In genomic region chr17:31698347-31698746, GRCm38 (mm10) we compare ENCODE assay signal across 20 mouse cellular contexts. TPM values are rescaled to one million over a fixed set of nuclear protein-coding genes. Genes with fewer than 3 reads are reported as not detected.
DNase-seq lines count a peak whose midpoint lies in the region; ATAC-seq and TF ChIP-seq lines count a peak whose summit lies in the region.
"Had no signal": no experiment of that assay in that cellular context is flagged by ENCODE, and none has a peak within 500 bp of the region (broad histone marks: within the 10 kb centered on the region; RNA-seq: fewer than 3 reads in every experiment).

No protein-coding gene starts in this region.

- no peaks in the 10 kb centered on the region for H3K27me3 ChIP-seq in heart, embryonic 10.5 days (ENCODE audit: insufficient read depth, poor library complexity, severe bottlenecking)
- no peaks in the 10 kb centered on the region for H3K27me3 ChIP-seq in midbrain, embryonic 13.5 days
- no peaks in the 10 kb centered on the region for H3K27me3 ChIP-seq in midbrain, embryonic 15.5 days (replicated peaks)
- H3K27me3 ChIP-seq in midbrain, postnatal 0 days (ENCODE audit: insufficient read depth, low read length): no peaks in the 10 kb centered on the region
- H3K27me3 ChIP-seq: heart, embryonic 12.5 days; intestine, embryonic 15.5 days; kidney, embryonic 15.5 days; lung, embryonic 15.5 days; neural tube, embryonic 13.5 days had no signal

- no peaks in the 10 kb centered on the region for H3K36me3 ChIP-seq in heart, embryonic 10.5 days
- no peaks in the 10 kb centered on the region for H3K36me3 ChIP-seq in midbrain, embryonic 13.5 days
- H3K36me3 ChIP-seq in midbrain, embryonic 15.5 days (replicated peaks): no peaks in the 10 kb centered on the region
- no peaks in the 10 kb centered on the region for H3K36me3 ChIP-seq in midbrain, postnatal 0 days (ENCODE audit: insufficient read depth, low read length)
- H3K36me3 ChIP-seq: G1E; heart, embryonic 12.5 days; intestine, embryonic 15.5 days; kidney, embryonic 15.5 days; liver, embryonic 12.5 days; lung, embryonic 15.5 days; neural tube, embryonic 13.5 days had no signal

- DNase-seq in heart, embryonic 10.5 days (ENCODE audit: low spot score): no peak
- DNase-seq in heart, adult 9 months (ENCODE audit: low spot score in 2 of 2): no peak
- DNase-seq in cerebellum, postnatal 25 days: peak; percentile 38 to 53
- peak; percentile 66 for DNase-seq in midbrain, postnatal 0 days (ENCODE audit: low spot score)
- no peak for DNase-seq in kidney, adult 9 months
- DNase-seq: adrenal gland, postnatal 36 days; gastrocnemius, postnatal 25 days; right cerebral cortex, postnatal 14 days had no signal

- peaks cover 26% of the 10 kb centered on the region for H3K4me1 ChIP-seq in heart, embryonic 10.5 days
- H3K4me1 ChIP-seq in midbrain, embryonic 13.5 days (replicated peaks): peaks cover 12% of the 10 kb centered on the region
- H3K4me1 ChIP-seq in midbrain, embryonic 15.5 days: peaks cover 7% of the 10 kb centered on the region
- peaks cover 3% of the 10 kb centered on the region for H3K4me1 ChIP-seq in midbrain, postnatal 0 days (ENCODE audit: insufficient read depth, low read length)

- no peaks in the 10 kb centered on the region for H3K9me3 ChIP-seq in heart, embryonic 10.5 days
- H3K9me3 ChIP-seq in midbrain, embryonic 13.5 days: no peaks in the 10 kb centered on the region
- H3K9me3 ChIP-seq in midbrain, embryonic 15.5 days: no peaks in the 10 kb centered on the region
- H3K9me3 ChIP-seq in midbrain, postnatal 0 days (ENCODE audit: low read length): no peaks in the 10 kb centered on the region
- H3K9me3 ChIP-seq: G1E; heart, embryonic 12.5 days; intestine, embryonic 15.5 days; kidney, embryonic 15.5 days; liver, embryonic 12.5 days; lung, embryonic 15.5 days; neural tube, embryonic 13.5 days had no signal

- TF ChIP-seq CTCF in midbrain, postnatal 0 days (IDR thresholded peaks at IDR 0.05): no peak

- H3K9ac ChIP-seq in midbrain, embryonic 13.5 days (replicated peaks): no peak overlapping the region
- H3K9ac ChIP-seq in midbrain, embryonic 15.5 days: no peak overlapping the region
- no peak overlapping the region for H3K9ac ChIP-seq in midbrain, postnatal 0 days (replicated peaks; ENCODE audit: low read length, poor library complexity, severe bottlenecking)
- H3K9ac ChIP-seq: heart, embryonic 12.5 days; intestine, embryonic 15.5 days; kidney, embryonic 15.5 days; liver, embryonic 12.5 days; lung, embryonic 15.5 days; neural tube, embryonic 13.5 days had no signal

- peak overlapping the region; percentile 59; the same call in 1 of the 2 replicates for H3K27ac ChIP-seq in heart, embryonic 10.5 days
- peak overlapping the region; percentile 39 for H3K27ac ChIP-seq in midbrain, embryonic 13.5 days
- H3K27ac ChIP-seq in midbrain, embryonic 15.5 days: no peak overlapping the region
- no peak overlapping the region for H3K27ac ChIP-seq in midbrain, postnatal 0 days (ENCODE audit: low read depth, low read length)
- H3K27ac ChIP-seq: intestine, embryonic 15.5 days; kidney, embryonic 15.5 days; liver, embryonic 12.5 days; lung, embryonic 15.5 days; neural tube, embryonic 13.5 days had no signal

- no peak overlapping the region for H3K4me2 ChIP-seq in midbrain, embryonic 13.5 days (replicated peaks)
- no peak overlapping the region for H3K4me2 ChIP-seq in midbrain, embryonic 15.5 days
- H3K4me2 ChIP-seq in midbrain, postnatal 0 days (ENCODE audit: low read depth, low read length, poor library complexity, severe bottlenecking): no peak overlapping the region
- H3K4me2 ChIP-seq: heart, embryonic 12.5 days; intestine, embryonic 15.5 days; kidney, embryonic 15.5 days; liver, embryonic 12.5 days; lung, embryonic 15.5 days; neural tube, embryonic 13.5 days had no signal

- no peak overlapping the region for H3K4me3 ChIP-seq in heart, embryonic 10.5 days
- no peak overlapping the region for H3K4me3 ChIP-seq in midbrain, embryonic 13.5 days (replicated peaks)
- H3K4me3 ChIP-seq in midbrain, embryonic 15.5 days: no peak overlapping the region
- H3K4me3 ChIP-seq in midbrain, postnatal 0 days (ENCODE audit: low read depth, low read length): no peak overlapping the region
- H3K4me3 ChIP-seq: heart, embryonic 12.5 days; intestine, embryonic 15.5 days; kidney, embryonic 15.5 days; liver, embryonic 12.5 days; lung, embryonic 15.5 days; neural tube, embryonic 13.5 days had no signal

- WGBS in heart, embryonic 10.5 days: 73% methylated on average over 11 of the region's 11 CpGs
- 61% methylated on average over 11 of the region's 11 CpGs for WGBS in midbrain, embryonic 13.5 days
- 51% methylated on average over 11 of the region's 11 CpGs for WGBS in midbrain, embryonic 15.5 days
- WGBS in midbrain, postnatal 0 days: 54% methylated on average over 11 of the region's 11 CpGs

- peak; percentile 37; the same call in 1 of the 2 replicates for ATAC-seq in midbrain, embryonic 13.5 days
- ATAC-seq in midbrain, embryonic 15.5 days (replicated peaks): no peak
- ATAC-seq in midbrain, postnatal 0 days (ENCODE audit: low FRiP score): no peak
- ATAC-seq: intestine, embryonic 15.5 days; liver, embryonic 12.5 days had no signal

RNA-seq across cellular contexts. Expression of gene Cryaa, which starts 20.7 kb away (rescaled TPM):
- not detected in 2 replicates for polyA plus RNA-seq in heart, embryonic 10.5 days (2016; fragmentation: Nextera tagmentation; extraction: Ambion mirVana)
- not detected in 2 replicates for polyA plus RNA-seq in midbrain, embryonic 13.5 days (2015; fragmentation: Nextera tagmentation; extraction: Ambion mirVana)
- 0.33 and 0.39 TPM in 2 replicates for polyA plus RNA-seq in midbrain, embryonic 15.5 days (2015; fragmentation: Nextera tagmentation; extraction: Ambion mirVana)
- 1.6 and 1.9 TPM in 2 replicates for total RNA-seq in midbrain, postnatal 0 days (2014; rRNA removed)
- 0.37 and 0.39 TPM in 2 replicates for polyA plus RNA-seq in midbrain, postnatal 0 days (2015; fragmentation: Nextera tagmentation; extraction: Ambion mirVana)
- total RNA-seq: adrenal gland, postnatal 36 days; G1E; gastrocnemius, postnatal 25 days; heart, postnatal 25 days; monocyte, adult 5-6 weeks had no signal
- polyA plus RNA-seq: G1E; heart, embryonic 12.5 days; limb, embryonic 11.5 days; liver, embryonic 12.5 days; lung, embryonic 15.5 days; neural tube, embryonic 13.5 days had no signal

RNA-seq across cellular contexts. Expression of gene U2af1, which starts 39.7 kb away (rescaled TPM):
- 271 and 373 TPM in 2 replicates for polyA plus RNA-seq in heart, embryonic 10.5 days (2016; fragmentation: Nextera tagmentation; extraction: Ambion mirVana)
- polyA plus RNA-seq in midbrain, embryonic 13.5 days (2015; fragmentation: Nextera tagmentation; extraction: Ambion mirVana): 269 and 274 TPM in 2 replicates
- 189 and 217 TPM in 2 replicates for polyA plus RNA-seq in midbrain, embryonic 15.5 days (2015; fragmentation: Nextera tagmentation; extraction: Ambion mirVana)
- 55.5 and 72.9 TPM in 2 replicates for total RNA-seq in midbrain, postnatal 0 days (2014; rRNA removed)
- polyA plus RNA-seq in midbrain, postnatal 0 days (2015; fragmentation: Nextera tagmentation; extraction: Ambion mirVana): 182 and 188 TPM in 2 replicates

Comparison
In these comparisons a context has a peak if more than half of its experiments do, and no peak if none do; other contexts are left out.
1. H3K27ac ChIP-seq: peak in heart, embryonic 10.5 days (single experiment) and midbrain, embryonic 13.5 days (single experiment); none in midbrain, embryonic 15.5 days (single experiment) and midbrain, postnatal 0 days (single experiment).
2. DNase-seq: peak in cerebellum, postnatal 25 days (2 of 2) and midbrain, postnatal 0 days (single experiment); none in heart, embryonic 10.5 days (single experiment), heart, adult 9 months (0 of 2) and kidney, adult 9 months (single experiment).